Mouse (Mus musculus) liver, embryonic 11.5 days (tissue): ENCODE results near the gene Alg9. TPM values are rescaled to one million over a fixed set of nuclear protein-coding genes. Genes with fewer than 3 reads are reported as not detected.

Source experiments
- ATAC-seq: fragments of 200-750 bp; cut with Nextera tagmentation; replicated peaks from 2 replicates; pipeline ENCODE4 v1.8.0; 2017; ENCODE audit warnings: moderate number of reproducible peaks, mild to moderate bottlenecking, moderate TSS enrichment, moderate library complexity; ENCODE audit not compliant: low FRiP score
- DNase-seq: peaks from one replicate; pipeline ENCODE4 v3.0.0-alpha.2; 2017; ENCODE audit warnings: low spot score
- H3K27ac ChIP-seq: fragments of 300-500 bp; sonication (generic); 2 replicates; pipeline ENCODE4 v1.5.1; 2014; ENCODE audit warnings: mild to moderate bottlenecking, low read depth, low read length, control low read depth
- H3K27me3 ChIP-seq: fragments of 300-500 bp; sonication (generic); replicated peaks from 2 replicates; pipeline ENCODE4 v1.6.1; 2014; ENCODE audit warnings: low read length, mixed read lengths; ENCODE audit not compliant: control insufficient read depth, insufficient read depth
- H3K36me3 ChIP-seq: fragments of 300-500 bp; sonication (generic); 2 replicates; pipeline ENCODE4 v1.6.1; 2014; ENCODE audit warnings: mild to moderate bottlenecking, low read length, moderate library complexity, mixed read lengths; ENCODE audit not compliant: control insufficient read depth, insufficient read depth
- H3K4me1 ChIP-seq: fragments of 300-500 bp; sonication (generic); replicated peaks from 2 replicates; pipeline ENCODE4 v1.6.1; 2014; ENCODE audit warnings: low read length, mixed read lengths; ENCODE audit not compliant: control insufficient read depth, insufficient read depth
- H3K4me2 ChIP-seq: fragments of 300-500 bp; sonication (generic); 2 replicates; pipeline ENCODE4 v1.6.1; 2014; ENCODE audit warnings: mild to moderate bottlenecking, control low read depth, moderate library complexity
- H3K4me3 ChIP-seq: fragments of 300-500 bp; sonication (generic); 2 replicates; pipeline ENCODE4 v1.5.1; 2014; ENCODE audit warnings: low read depth, low read length, control low read depth
- H3K9ac ChIP-seq: fragments of 300-500 bp; sonication (generic); 2 replicates; pipeline ENCODE4 v1.6.1; 2014; ENCODE audit warnings: low read depth, low read length, control low read depth
- H3K9me3 ChIP-seq: fragments of 300-500 bp; sonication (generic); 2 replicates; pipeline ENCODE4 v1.6.1; 2016; ENCODE audit warnings: low read length, inconsistent platforms, mixed read lengths; ENCODE audit not compliant: control insufficient read depth
- WGBS: fragments of 180-500 bp; shearing (Covaris S2); extraction: QIAGEN DNeasy Blood & Tissue Kit; methylation state at CpG from one replicate; pipeline ENCODE4 v1.1.7; 2014; 5-methylcytosine and 5-hydroxymethylcytosine counted together
- polyA plus RNA-seq: library from polyadenylated mRNA; unstranded; fragments of >200 nt; fragmentation: Nextera tagmentation; extraction: Ambion mirVana; gene quantifications from 2 replicates; pipeline ENCODE4 v1.2.1, GENCODE M21; 2014

Gene Alg9
- polyA plus RNA-seq, 1 experiment from 2014 or later = 33.0 TPM

- Histone ChIP-seq H3K9ac (no peak overlapping the region), H3K27me3 (no peaks in the 10 kb centered on the region), H3K9me3 (no peaks in the 10 kb centered on the region), H3K36me3 (peaks cover 18% of the 10 kb centered on the region), H3K4me2 (no peak overlapping the region), H3K27ac (no peak overlapping the region), H3K4me1 (peaks cover 22% of the 10 kb centered on the region), H3K4me3 (no peak overlapping the region)
- no peak for ATAC-seq
- WGBS = 92% methylated on average over 4 of the region's 4 CpGs
- DNase-seq = no peak
Measured at GRCm38 (mm10) chr9:50815666-50816065, 40.8 kb downstream of the Alg9 start.

- Histone ChIP-seq H3K4me3 (no peak overlapping the region), H3K4me2 (no peak overlapping the region), H3K9me3 (no peaks in the 10 kb centered on the region), H3K36me3 (peaks cover 21% of the 10 kb centered on the region), H3K4me1 (peaks cover 18% of the 10 kb centered on the region), H3K27ac (peak overlapping the region; percentile 45; the same call in 1 of the 2 replicates), H3K27me3 (no peaks in the 10 kb centered on the region), H3K9ac (no peak overlapping the region)
- WGBS = 87% methylated on average over 1 of the region's 1 CpGs
- ATAC-seq (peak; percentile 80), DNase-seq (no peak)
Measured at GRCm38 (mm10) chr9:50816512-50816911, 41.7 kb downstream of the Alg9 start.

GRCm38 (mm10) chr9:50818050-50818449 is 43.2 kb downstream of the Alg9 start:
- DNase-seq (no peak), ATAC-seq (no peak)
- peaks cover 10% of the 10 kb centered on the region for H3K4me1 ChIP-seq
- H3K27ac ChIP-seq = no peak overlapping the region
- H3K4me2 ChIP-seq = no peak overlapping the region
- H3K36me3 ChIP-seq = peaks cover 15% of the 10 kb centered on the region
- no peaks in the 10 kb centered on the region for H3K9me3 ChIP-seq
- WGBS = 75% methylated on average over 6 of the region's 6 CpGs
- H3K9ac ChIP-seq = no peak overlapping the region
- no peak overlapping the region for H3K4me3 ChIP-seq
- no peaks in the 10 kb centered on the region for H3K27me3 ChIP-seq

- H3K36me3 ChIP-seq = peaks cover 9% of the 10 kb centered on the region
Measured at GRCm38 (mm10) chr9:50819716-50820115, 44.9 kb downstream of the Alg9 start.

GRCm38 (mm10) chr9:50821651-50822050 is 46.8 kb downstream of the Alg9 start:
- Histone ChIP-seq H3K27me3 (no peaks in the 10 kb centered on the region), H3K4me1 (peaks cover 15% of the 10 kb centered on the region), H3K36me3 (peaks cover 7% of the 10 kb centered on the region), H3K9ac (no peak overlapping the region), H3K4me3 (no peak overlapping the region), H3K27ac (no peak overlapping the region), H3K9me3 (no peaks in the 10 kb centered on the region), H3K4me2 (no peak overlapping the region)
- no peak for DNase-seq
- WGBS = 86% methylated on average over 6 of the region's 6 CpGs
- no peak for ATAC-seq

More at GRCm38 (mm10) chr9:50819716-50820115, 44.9 kb downstream of the Alg9 start:
- peaks cover 11% of the 10 kb centered on the region for H3K4me1 ChIP-seq
- H3K9ac ChIP-seq = no peak overlapping the region
- no peaks in the 10 kb centered on the region for H3K27me3 ChIP-seq
- no peak overlapping the region for H3K4me2 ChIP-seq
- 89% methylated on average over 6 of the region's 6 CpGs for whole genome bisulfite sequencing
- no peak overlapping the region for H3K27ac ChIP-seq
- H3K4me3 ChIP-seq = no peak overlapping the region
- DNase-seq (no peak), ATAC-seq (no peak)
- no peaks in the 10 kb centered on the region for H3K9me3 ChIP-seq

- Histone ChIP-seq H3K27me3 (no peaks in the 10 kb centered on the region), H3K4me1 (peaks cover 15% of the 10 kb centered on the region), H3K4me2 (no peak overlapping the region), H3K9me3 (no peaks in the 10 kb centered on the region), H3K9ac (no peak overlapping the region), H3K4me3 (no peak overlapping the region), H3K36me3 (peaks cover 4% of the 10 kb centered on the region), H3K27ac (no peak overlapping the region)
- WGBS = 94% methylated on average over 5 of the region's 5 CpGs
- ATAC-seq (no peak), DNase-seq (no peak)
Measured at GRCm38 (mm10) chr9:50822216-50822615, 47.4 kb downstream of the Alg9 start.

GRCm38 (mm10) chr9:50823779-50824453 is 49.1 kb downstream of the Alg9 start:
- Histone ChIP-seq H3K36me3 (peaks cover 3% of the 10 kb centered on the region; the same call in 1 of the 2 replicates), H3K9me3 (no peaks in the 10 kb centered on the region), H3K4me2 (peak overlapping the region; percentile 48), H3K27me3 (no peaks in the 10 kb centered on the region), H3K27ac (peak overlapping the region; percentile 78), H3K9ac (peak overlapping the region; percentile 50), H3K4me1 (peaks cover 15% of the 10 kb centered on the region), H3K4me3 (no peak overlapping the region)
- 55% methylated on average over 11 of the region's 11 CpGs for WGBS
- DNase-seq (no peak), ATAC-seq (peak; percentile 100)

- no peak for DNase-seq
- Histone ChIP-seq H3K4me1 (peaks cover 12% of the 10 kb centered on the region), H3K4me3 (no peak overlapping the region), H3K36me3 (0 out of 2 replicates have a peak, but pooled peaks cover 3% of the 10 kb centered on the region), H3K9me3 (no peaks in the 10 kb centered on the region), H3K4me2 (no peak overlapping the region), H3K27me3 (no peaks in the 10 kb centered on the region), H3K27ac (no peak overlapping the region), H3K9ac (no peak overlapping the region)
- no peak for ATAC-seq
- 88% methylated on average over 5 of the region's 5 CpGs for WGBS
Measured at GRCm38 (mm10) chr9:50831514-50831913, 56.7 kb downstream of the Alg9 start.

GRCm38 (mm10) chr9:50832162-50832561 is 57.3 kb downstream of the Alg9 start:
- 98% methylated on average over 4 of the region's 4 CpGs for WGBS
- no peak overlapping the region for H3K27ac ChIP-seq
- no peak overlapping the region for H3K9ac ChIP-seq

More at GRCm38 (mm10) chr9:50832162-50832561, 57.3 kb downstream of the Alg9 start:
- H3K4me1 ChIP-seq = peaks cover 12% of the 10 kb centered on the region
- 0 out of 2 replicates have a peak, but pooled peaks cover 3% of the 10 kb centered on the region for H3K36me3 ChIP-seq
- ATAC-seq (no peak), DNase-seq (no peak)
- H3K27me3 ChIP-seq = no peaks in the 10 kb centered on the region
- no peaks in the 10 kb centered on the region for H3K9me3 ChIP-seq
- no peak overlapping the region for H3K4me3 ChIP-seq
- H3K4me2 ChIP-seq = no peak overlapping the region
